Mouse (Mus musculus) liver, postnatal 0 days (tissue): ENCODE measurements around the gene Nos1.

Experiments used
- CTCF ChIP-seq: sonication (generic); IDR thresholded peaks from 2 replicates; pipeline ENCODE4 v1.5.1; 2016; ENCODE audit warnings: antibody characterized with exemption, low read depth
- EP300 ChIP-seq: IDR thresholded peaks from 2 replicates; pipeline ENCODE4 v1.6.1; 2016; ENCODE audit warnings: antibody characterized with exemption, low read depth, mild to moderate bottlenecking

- TF ChIP-seq EP300 (no peak), CTCF (no peak)
Measured at GRCm38 (mm10) chr5:117888126-117888525, 107.3 kb downstream of the Nos1 start.
